Mouse (Mus musculus) lung, embryonic 14.5 days (tissue): ENCODE measurements around the gene Rph3al. TPM values are rescaled to one million over a fixed set of nuclear protein-coding genes. Genes with fewer than 3 reads are reported as not detected.

Experiments used
- ATAC-seq: fragments of 200-750 bp; cut with Nextera tagmentation; 2 replicates; pipeline ENCODE4 v1.8.0; 2017; ENCODE audit warnings: mild to moderate bottlenecking, moderate TSS enrichment, moderate library complexity; ENCODE audit not compliant: insufficient read depth
- DNase-seq: peaks from one replicate; pipeline ENCODE4 v3.0.0-alpha.2; 2015
- H3K27ac ChIP-seq: fragments of 300-500 bp; sonication (generic); 2 replicates; pipeline ENCODE4 v1.5.1; 2014; ENCODE audit warnings: low read depth, mild to moderate bottlenecking, moderate library complexity
- H3K27me3 ChIP-seq: fragments of 300-500 bp; sonication (generic); 2 replicates; pipeline ENCODE4 v1.6.1; 2014; ENCODE audit warnings: low read length, control low read depth; ENCODE audit not compliant: insufficient read depth
- H3K36me3 ChIP-seq: fragments of 300-500 bp; sonication (generic); 2 replicates; pipeline ENCODE4 v1.6.1; 2014; ENCODE audit warnings: control low read depth; ENCODE audit not compliant: insufficient read depth
- H3K4me1 ChIP-seq: fragments of 300-500 bp; sonication (generic); 2 replicates; pipeline ENCODE4 v1.6.1; 2014; ENCODE audit warnings: antibody characterized with exemption, control low read depth; ENCODE audit not compliant: insufficient read depth
- H3K4me2 ChIP-seq: fragments of 300-500 bp; sonication (generic); 2 replicates; pipeline ENCODE4 v1.6.1; 2014; ENCODE audit warnings: mild to moderate bottlenecking
- H3K4me3 ChIP-seq: fragments of 300-500 bp; sonication (generic); 2 replicates; pipeline ENCODE4 v1.5.1; 2014; ENCODE audit warnings: low read depth, low read length
- H3K9ac ChIP-seq: fragments of 300-500 bp; sonication (generic); 2 replicates; pipeline ENCODE4 v1.6.1; 2014
- H3K9me3 ChIP-seq: fragments of 300-500 bp; sonication (generic); 2 replicates; pipeline ENCODE4 v1.6.1; 2016; ENCODE audit warnings: low read depth, low read length, control low read depth
- CTCF ChIP-seq: IDR thresholded peaks from 2 replicates; pipeline ENCODE4 v1.5.1; 2016; ENCODE audit warnings: antibody characterized with exemption, low read depth
- WGBS: fragments of 180-500 bp; shearing (Covaris S2); extraction: QIAGEN DNeasy Blood & Tissue Kit; methylation state at CpG from one replicate; pipeline ENCODE4 v1.1.7; 2014; 5-methylcytosine and 5-hydroxymethylcytosine counted together
- polyA plus RNA-seq: library from polyadenylated mRNA; unstranded; fragments of >200 nt; fragmentation: Nextera tagmentation; extraction: Ambion mirVana; gene quantifications from 2 replicates; pipeline ENCODE4 v1.2.1, GENCODE M21; 2014

The Rph3al gene
- polyA plus RNA-seq, 1 experiment from 2014 or later, result 5.3 TPM

GRCm38 (mm10) chr11:75801771-75802550, 136.3 kb downstream of the Rph3al start:
- Histone ChIP-seq H3K36me3 (no peaks in the 10 kb centered on the region), H3K27ac (no peak overlapping the region), H3K4me3 (no peak overlapping the region), H3K27me3 (peaks cover 10% of the 10 kb centered on the region), H3K4me2 (no peak overlapping the region), H3K9me3 (no peaks in the 10 kb centered on the region), H3K4me1 (no peaks in the 10 kb centered on the region), H3K9ac (no peak overlapping the region)
- no peak for TF ChIP-seq CTCF
- ATAC-seq (no peak), DNase-seq (no peak)
- 61% methylated on average over 7 of the region's 7 CpGs for WGBS

- Histone ChIP-seq H3K9ac (no peak overlapping the region), H3K9me3 (no peaks in the 10 kb centered on the region), H3K27me3 (peaks cover 16% of the 10 kb centered on the region), H3K27ac (no peak overlapping the region), H3K4me3 (no peak overlapping the region), H3K4me1 (no peaks in the 10 kb centered on the region), H3K4me2 (no peak overlapping the region), H3K36me3 (no peaks in the 10 kb centered on the region)
- DNase-seq, result no peak
- TF ChIP-seq CTCF, result no peak
- 80% methylated on average over 4 of the region's 4 CpGs for WGBS
- ATAC-seq, result no peak
Observed at GRCm38 (mm10) chr11:75801369-75801768, 136.9 kb downstream of the Rph3al start.

DNA sequence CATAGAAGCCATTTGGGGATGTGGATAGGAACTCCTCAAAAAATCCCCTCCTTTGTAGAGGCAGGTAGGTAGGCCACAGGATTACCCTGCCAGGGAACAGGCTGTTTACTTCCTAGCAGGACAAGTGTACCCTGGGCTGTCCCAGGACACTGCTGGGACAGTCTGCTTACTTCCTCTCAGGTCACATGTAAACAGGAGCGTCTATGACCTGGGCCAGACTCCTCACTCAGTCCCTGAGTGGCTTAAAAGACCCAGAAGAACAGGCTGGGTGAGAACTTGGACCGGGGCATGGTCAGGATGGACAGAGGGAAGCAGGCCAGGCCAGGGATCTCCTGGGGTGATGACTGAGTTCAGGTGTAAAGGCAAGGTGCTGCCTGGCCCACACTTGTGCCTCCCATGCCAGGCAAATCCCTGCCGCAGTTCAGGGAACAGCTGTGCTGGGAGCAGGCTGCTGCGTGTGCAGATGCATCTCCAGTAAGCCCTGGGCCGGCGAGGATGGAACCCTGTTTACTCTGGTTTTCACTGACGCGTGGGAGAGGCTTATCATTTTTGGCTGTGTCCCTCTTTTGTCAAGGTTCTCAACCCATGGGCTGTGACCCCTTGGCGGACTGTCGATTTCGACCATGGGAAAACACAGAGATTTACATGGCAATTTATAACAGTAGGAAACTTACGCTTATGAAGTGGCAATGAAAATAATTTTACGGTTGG, 141.5 kb downstream of the Rph3al start:
- Histone ChIP-seq H3K4me2 (peak overlapping the region; percentile 70), H3K27me3 (peaks cover 45% of the 10 kb centered on the region), H3K9me3 (no peaks in the 10 kb centered on the region), H3K36me3 (no peaks in the 10 kb centered on the region), H3K4me3 (peak overlapping the region; percentile 51; the same call in 1 of the 2 replicates), H3K4me1 (no peaks in the 10 kb centered on the region), H3K9ac (no peak overlapping the region), H3K27ac (no peak overlapping the region)
- WGBS, result 55% methylated on average over 13 of the region's 13 CpGs
- TF ChIP-seq CTCF, result no peak
- DNase-seq (no peak), ATAC-seq (no peak)

- H3K36me3 ChIP-seq, result no peaks in the 10 kb centered on the region
- H3K27me3 ChIP-seq, result peaks cover 45% of the 10 kb centered on the region
- DNase-seq, result peak; percentile 61
- no peaks in the 10 kb centered on the region for H3K4me1 ChIP-seq
- no peak within 1 kb of the TSS; the same call in 1 of the 2 replicates for H3K27ac ChIP-seq
- H3K4me3 ChIP-seq, result peak within 1 kb of the TSS; percentile 51
- H3K4me2 ChIP-seq, result peak within 1 kb of the TSS; percentile 70
- peak within 1 kb of the TSS; percentile 62 for H3K9ac ChIP-seq
- no peaks in the 10 kb centered on the region for H3K9me3 ChIP-seq
- peak; percentile 59 for ATAC-seq
- 3% methylated on average over 36 of the region's 37 CpGs for WGBS
- no peak for TF ChIP-seq CTCF
Observed at GRCm38 (mm10) chr11:75796029-75796445, 142.2 kb downstream of the Rph3al start, which contains the start of gene Doc2b. Gene Doc2b, minus strand, starts transcription at chr11:75796049.

- WGBS, result under 1% methylated on average over 37 of the region's 42 CpGs
- H3K9me3 ChIP-seq, result no peaks in the 10 kb centered on the region
- peak overlapping the region; percentile 51 for H3K4me3 ChIP-seq
- peaks cover 45% of the 10 kb centered on the region for H3K27me3 ChIP-seq
- peak overlapping the region; percentile 62 for H3K9ac ChIP-seq
- no peaks in the 10 kb centered on the region for H3K36me3 ChIP-seq
- peak overlapping the region; percentile 70 for H3K4me2 ChIP-seq
- ATAC-seq, result no peak
- TF ChIP-seq CTCF, result no peak
- no peak for DNase-seq
- no peak overlapping the region for H3K27ac ChIP-seq
- no peaks in the 10 kb centered on the region for H3K4me1 ChIP-seq
Observed at GRCm38 (mm10) chr11:75795321-75795636, 142.9 kb downstream of the Rph3al start.

GRCm38 (mm10) chr11:75794602-75795320, 143.5 kb downstream of the Rph3al start:
- peak; percentile 45 for DNase-seq

More at GRCm38 (mm10) chr11:75794602-75795320, 143.5 kb downstream of the Rph3al start:
- Histone ChIP-seq H3K4me1 (no peaks in the 10 kb centered on the region), H3K4me3 (peak overlapping the region; percentile 51), H3K9me3 (no peaks in the 10 kb centered on the region), H3K27ac (no peak overlapping the region; the same call in 1 of the 2 replicates), H3K36me3 (no peaks in the 10 kb centered on the region), H3K9ac (peak overlapping the region; percentile 62), H3K27me3 (peaks cover 45% of the 10 kb centered on the region), H3K4me2 (peak overlapping the region; percentile 70)
- no peak for ATAC-seq
- TF ChIP-seq CTCF, result no peak
- WGBS, result 6% methylated on average over 43 of the region's 45 CpGs
